Mouse (Mus musculus): ENCODE measurements at regions not wholly inside any gene's neighbourhood (a gene's known extent, or its start where the extent isn't known, plus 50 kb on each side); places are given as distances from the start of the nearest gene placed in this dataset.

DNA sequence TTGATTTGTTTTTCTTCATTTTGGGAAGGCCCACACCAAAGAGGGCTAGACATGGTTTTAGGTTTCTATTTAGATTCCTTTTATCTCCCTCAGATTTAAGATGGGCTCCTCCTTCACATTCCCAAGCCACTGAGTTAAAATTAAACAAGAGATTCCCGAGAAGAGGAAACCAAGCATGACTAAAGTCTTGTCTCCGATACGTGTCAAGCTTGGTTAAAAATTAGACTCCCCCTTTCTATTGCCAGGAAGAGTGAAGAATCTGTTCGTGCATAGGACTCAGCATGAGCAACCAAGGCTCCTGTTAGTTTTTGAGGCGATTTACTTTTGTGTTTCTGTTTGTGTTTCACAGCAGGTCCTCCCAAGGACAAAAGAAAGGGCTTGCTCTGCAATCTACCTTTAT lies 101.9 kb upstream of the Cdh6 start:
- TF ChIP-seq HCFC1 (IDR thresholded peaks at IDR 0.05; ENCODE audit: borderline replicate concordance, insufficient read depth, low read length) (no peak), CHD2 (IDR thresholded peaks at IDR 0.05; ENCODE audit: low read depth, low read length) (no peak), MAFK (IDR thresholded peaks at IDR 0.05; ENCODE audit: insufficient read depth, low read depth, low read length) (no peak), ZC3H11A (IDR thresholded peaks at IDR 0.05; ENCODE audit: borderline replicate concordance, low read depth, low read length) (no peak), ZNF384 (IDR thresholded peaks at IDR 0.05; ENCODE audit: low read depth, low read length) (no peak)
